Mouse (Mus musculus): ENCODE measurements around the gene Fabp6.

DNA sequence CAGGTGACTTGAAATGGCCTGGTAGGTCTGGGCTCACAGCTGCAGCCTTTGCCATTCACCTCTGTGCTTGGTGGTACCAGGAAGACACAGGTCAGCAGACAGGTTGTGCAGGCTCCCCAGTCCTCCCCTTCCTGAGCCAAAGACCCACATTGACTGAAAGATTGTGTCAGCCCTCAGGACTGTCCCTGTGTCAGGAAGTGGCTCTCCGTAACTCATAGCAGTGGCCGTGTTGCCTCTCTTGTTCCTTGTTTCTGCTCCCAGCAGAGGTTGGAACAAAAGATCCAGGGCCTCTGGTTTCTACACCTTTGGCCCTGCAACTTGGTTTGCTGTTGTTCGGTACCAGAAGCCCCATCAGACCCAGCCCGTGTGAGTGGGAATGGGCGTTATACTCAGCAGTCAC is 32.2 kb downstream of the Fabp6 start:
- TF ChIP-seq CTCF (IDR thresholded peaks at IDR 0.05; ENCODE audit: control insufficient read depth, insufficient read depth, insufficient replicate concordance, low read depth, low read length) (no peak), POLR2A (IDR thresholded peaks at IDR 0.05; ENCODE audit: control insufficient read depth, low read depth, low read length) (no peak)
